Mouse (Mus musculus): Measurements from ENCODE around the gene Dspp.

The Dspp gene

GRCm38 (mm10) chr5:104201153-104201950, 30.8 kb downstream of the Dspp start:
- DNase-seq (ENCODE audit: low spot score) = no peak

- DNase-seq (ENCODE audit: low spot score) = no peak
Observed at GRCm38 (mm10) chr5:104202351-104202750, 31.8 kb downstream of the Dspp start, which contains the start of gene Dmp1. TSS of gene Dmp1 (plus strand) at chr5:104202613.

- no peak for DNase-seq (ENCODE audit: low spot score)
Observed at GRCm38 (mm10) chr5:104212531-104212930, 42.0 kb downstream of the Dspp start.

GRCm38 (mm10) chr5:104218926-104219325, 48.4 kb downstream of the Dspp start:
- peak; percentile 58 for DNase-seq (ENCODE audit: low spot score)

GRCm38 (mm10) chr5:104224299-104224698, 53.8 kb downstream of the Dspp start:
- no peak for DNase-seq (ENCODE audit: low spot score)

- no peak for DNase-seq (ENCODE audit: low spot score)
Observed at GRCm38 (mm10) chr5:104224750-104225149, 54.2 kb downstream of the Dspp start.

- DNase-seq (ENCODE audit: low spot score) = no peak
Observed at GRCm38 (mm10) chr5:104228497-104228896, 58.0 kb downstream of the Dspp start.

Measured in layer of hippocampus, adult 11-12 months (tissue).